Mouse (Mus musculus): ENCODE measurements around the gene Rnpep. TPM values are rescaled to one million over a fixed set of nuclear protein-coding genes. Genes with fewer than 3 reads are reported as not detected.

Gene Rnpep
- polyA plus RNA-seq (2015; fragmentation: Nextera tagmentation; extraction: Ambion mirVana): 54.7 and 61.2 TPM in 2 replicates

DNA sequence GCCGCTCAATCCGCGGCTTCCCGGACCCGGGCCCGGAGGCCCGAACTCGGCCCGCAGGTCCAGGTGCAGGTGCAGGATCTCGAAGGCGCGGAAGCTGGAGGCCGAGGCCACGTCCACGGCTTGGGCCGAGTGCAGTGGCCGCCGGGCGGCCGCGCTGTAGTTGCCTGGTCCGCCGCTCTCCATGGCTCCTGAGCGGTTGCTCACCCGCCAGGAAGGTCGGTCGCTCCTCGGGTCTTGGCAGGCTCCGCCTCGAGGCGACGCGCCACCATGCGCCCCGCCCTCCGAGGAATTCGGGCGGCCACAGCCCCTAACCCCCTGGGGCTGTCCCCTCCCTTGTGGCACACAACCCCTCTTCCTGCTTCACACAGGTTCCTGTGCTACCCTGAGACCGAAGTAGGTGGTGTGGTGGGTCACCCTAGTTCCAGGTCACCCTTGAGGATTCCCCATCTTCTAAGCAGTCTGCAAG, at the start of gene Rnpep:
Gene Rnpep (minus strand): TSS at position 259 of the 466 bp plus-strand sequence.
- Histone ChIP-seq H3K27ac (replicated peaks) (peak within 1 kb of the TSS; percentile 97), H3K9me3 (ENCODE audit: control insufficient read depth, low read length) (no peaks in the 10 kb centered on the region), H3K36me3 (ENCODE audit: control insufficient read depth, insufficient read depth, low read length) (no peaks in the 10 kb centered on the region), H3K4me3 (ENCODE audit: low read depth, low read length) (peak within 1 kb of the TSS; percentile 83), H3K27me3 (ENCODE audit: control insufficient read depth, insufficient read depth, low read length) (no peaks in the 10 kb centered on the region), H3K4me2 (replicated peaks; ENCODE audit: low read depth) (peak within 1 kb of the TSS; percentile 87), H3K9ac (ENCODE audit: low read length) (peak within 1 kb of the TSS; percentile 97), H3K4me1 (replicated peaks; ENCODE audit: control insufficient read depth, insufficient read depth) (no peaks in the 10 kb centered on the region)
- TF ChIP-seq CTCF (IDR thresholded peaks at IDR 0.05; ENCODE audit: low read depth) (peak; percentile 15; the same call in 1 of the 2 replicates), EP300 (optimal IDR thresholded peaks at IDR 0.05) (no peak)
- ATAC-seq (ENCODE audit: low FRiP score, low TSS enrichment): peak; percentile 81
- under 1% methylated on average over 39 of the region's 39 CpGs for WGBS
- peak; percentile 80 for DNase-seq (ENCODE audit: low spot score)

DNA sequence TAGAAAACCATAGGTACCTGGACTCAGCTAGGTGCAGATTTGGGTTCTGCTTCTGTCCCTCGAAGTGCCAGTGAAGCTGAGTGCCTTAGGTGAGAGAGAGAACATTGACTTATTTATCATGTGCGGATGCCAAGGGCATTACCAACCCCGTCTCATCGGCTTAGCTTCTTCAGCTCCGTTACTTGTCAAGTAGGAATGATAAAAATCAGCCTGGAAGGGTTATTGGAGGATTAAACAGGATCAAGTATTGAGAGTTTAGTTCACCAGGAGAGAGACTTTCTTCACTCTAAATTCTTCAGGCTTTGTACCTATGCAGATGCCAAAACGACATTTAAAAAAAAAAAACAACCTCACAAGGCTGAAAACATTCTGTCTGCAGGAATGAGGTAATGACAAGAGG, 46.7 kb upstream of the Rnpep start:
- Histone ChIP-seq H3K9ac (ENCODE audit: low read length) (no peak overlapping the region), H3K4me2 (replicated peaks; ENCODE audit: low read depth) (no peak overlapping the region; the same call in 1 of the 2 replicates), H3K4me3 (ENCODE audit: low read depth, low read length) (no peak overlapping the region), H3K27ac (replicated peaks) (no peak overlapping the region), H3K4me1 (replicated peaks; ENCODE audit: control insufficient read depth, insufficient read depth) (no peaks in the 10 kb centered on the region), H3K9me3 (ENCODE audit: control insufficient read depth, low read length) (no peaks in the 10 kb centered on the region), H3K36me3 (ENCODE audit: control insufficient read depth, insufficient read depth, low read length) (no peaks in the 10 kb centered on the region), H3K27me3 (ENCODE audit: control insufficient read depth, insufficient read depth, low read length) (no peaks in the 10 kb centered on the region)
- ATAC-seq (ENCODE audit: low FRiP score, low TSS enrichment) (no peak), DNase-seq (ENCODE audit: low spot score) (no peak)
- no peak for TF ChIP-seq EP300 (optimal IDR thresholded peaks at IDR 0.05)
- no peak for TF ChIP-seq CTCF (IDR thresholded peaks at IDR 0.05; ENCODE audit: low read depth)
- WGBS: 48% methylated on average over 6 of the region's 6 CpGs

DNA sequence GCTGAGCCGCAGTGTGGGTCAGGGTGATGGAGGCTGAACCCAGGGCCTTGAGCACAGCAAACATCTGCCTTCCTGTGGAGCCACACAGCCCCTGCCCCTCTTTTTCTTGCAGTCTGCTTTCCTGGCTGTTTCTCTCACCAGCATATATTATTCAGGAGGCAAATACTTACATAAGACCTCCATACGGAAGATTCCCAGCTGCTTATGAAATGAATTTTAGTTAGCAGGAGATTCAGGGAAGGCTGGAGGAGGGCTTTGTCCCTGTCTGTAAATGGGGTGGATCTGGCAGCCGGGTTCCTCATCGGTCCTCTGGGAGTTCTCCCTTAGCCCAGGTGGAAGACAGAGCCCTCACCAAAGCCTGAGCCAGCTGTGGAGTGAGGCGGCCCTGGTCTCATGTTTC, 44.5 kb upstream of the Rnpep start:
- H3K36me3 ChIP-seq (ENCODE audit: control insufficient read depth, insufficient read depth, low read length): no peaks in the 10 kb centered on the region
- ATAC-seq (ENCODE audit: low FRiP score, low TSS enrichment): no peak
- H3K4me3 ChIP-seq (ENCODE audit: low read depth, low read length): no peak overlapping the region
- no peak overlapping the region for H3K27ac ChIP-seq (replicated peaks)
- H3K4me2 ChIP-seq (replicated peaks; ENCODE audit: low read depth): peak overlapping the region; percentile 49
- H3K27me3 ChIP-seq (ENCODE audit: control insufficient read depth, insufficient read depth, low read length): no peaks in the 10 kb centered on the region
- TF ChIP-seq CTCF (IDR thresholded peaks at IDR 0.05; ENCODE audit: low read depth) (no peak), EP300 (optimal IDR thresholded peaks at IDR 0.05) (no peak)
- no peak for DNase-seq (ENCODE audit: low spot score)
- H3K9me3 ChIP-seq (ENCODE audit: control insufficient read depth, low read length): no peaks in the 10 kb centered on the region
- 54% methylated on average over 5 of the region's 5 CpGs for WGBS
- no peaks in the 10 kb centered on the region for H3K4me1 ChIP-seq (replicated peaks; ENCODE audit: control insufficient read depth, insufficient read depth)
- 0 out of 2 replicates have a peak overlapping the region, but pooled peaks have one; percentile 27 for H3K9ac ChIP-seq (ENCODE audit: low read length)

DNA sequence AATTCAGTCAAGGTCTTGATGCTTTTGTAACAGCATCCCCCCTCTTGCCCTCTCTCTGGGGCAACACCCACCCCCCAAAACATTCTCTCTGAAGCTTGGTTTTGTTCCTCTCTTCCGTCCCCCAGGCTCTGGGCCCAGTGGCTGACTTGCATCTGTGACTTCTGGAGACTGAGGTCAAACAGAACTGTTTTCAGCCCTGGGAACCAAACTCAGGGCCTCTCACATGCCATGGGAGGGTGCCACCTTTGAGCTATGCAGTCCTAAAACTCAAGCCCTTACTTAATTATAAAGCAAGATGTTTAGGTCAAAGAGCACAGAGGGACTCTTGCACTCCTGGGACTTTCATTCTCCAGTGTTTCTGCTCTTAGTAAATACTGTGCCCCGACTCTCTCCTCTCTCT, 42.0 kb upstream of the Rnpep start:
- TF ChIP-seq EP300 (optimal IDR thresholded peaks at IDR 0.05) (no peak), CTCF (IDR thresholded peaks at IDR 0.05; ENCODE audit: low read depth) (no peak)
- Histone ChIP-seq H3K4me2 (replicated peaks; ENCODE audit: low read depth) (peak overlapping the region; percentile 49), H3K4me3 (ENCODE audit: low read depth, low read length) (peak overlapping the region; percentile 45), H3K27me3 (ENCODE audit: control insufficient read depth, insufficient read depth, low read length) (no peaks in the 10 kb centered on the region), H3K36me3 (ENCODE audit: control insufficient read depth, insufficient read depth, low read length) (no peaks in the 10 kb centered on the region), H3K9me3 (ENCODE audit: control insufficient read depth, low read length) (no peaks in the 10 kb centered on the region), H3K4me1 (replicated peaks; ENCODE audit: control insufficient read depth, insufficient read depth) (no peaks in the 10 kb centered on the region), H3K27ac (replicated peaks) (peak overlapping the region; percentile 90; the same call in 1 of the 2 replicates), H3K9ac (ENCODE audit: low read length) (peak overlapping the region; percentile 69)
- 51% methylated on average over 2 of the region's 2 CpGs for WGBS
- DNase-seq (ENCODE audit: low spot score) (no peak), ATAC-seq (ENCODE audit: low FRiP score, low TSS enrichment) (no peak)

DNA sequence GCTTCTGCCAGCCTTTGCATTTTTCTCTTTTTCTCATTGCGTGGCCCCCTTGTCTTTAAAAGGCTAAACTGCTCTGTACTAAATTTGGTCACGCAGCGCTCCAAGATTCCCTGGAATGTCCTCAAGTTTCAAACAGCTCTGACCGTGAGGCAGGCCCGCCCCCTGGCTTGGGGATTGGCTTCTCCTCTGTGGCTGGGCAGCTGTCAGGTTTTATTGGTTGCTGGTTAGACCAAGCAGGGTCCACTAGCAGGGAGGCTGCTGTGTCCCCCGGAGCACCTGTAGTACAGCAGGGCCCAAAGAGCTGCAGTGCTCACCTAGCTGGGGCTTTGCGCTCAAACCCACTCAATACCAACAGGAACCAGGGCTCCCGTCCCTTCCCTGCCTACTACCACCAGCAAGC, 40.7 kb upstream of the Rnpep start, which contains the start of gene Lmod1:
Gene Lmod1 (plus strand): TSS at position 237 of the 400 bp plus-strand sequence.
- peak within 1 kb of the TSS; percentile 49 for H3K4me2 ChIP-seq (replicated peaks; ENCODE audit: low read depth)
- peak; percentile 85 for ATAC-seq (ENCODE audit: low FRiP score, low TSS enrichment)
- no peaks in the 10 kb centered on the region for H3K27me3 ChIP-seq (ENCODE audit: control insufficient read depth, insufficient read depth, low read length)
- peak; percentile 63 for DNase-seq (ENCODE audit: low spot score)
- no peaks in the 10 kb centered on the region for H3K9me3 ChIP-seq (ENCODE audit: control insufficient read depth, low read length)
- H3K36me3 ChIP-seq (ENCODE audit: control insufficient read depth, insufficient read depth, low read length): no peaks in the 10 kb centered on the region
- TF ChIP-seq EP300 (optimal IDR thresholded peaks at IDR 0.05) (no peak), CTCF (IDR thresholded peaks at IDR 0.05; ENCODE audit: low read depth) (peak; percentile 32; the same call in 1 of the 2 replicates)
- H3K4me3 ChIP-seq (ENCODE audit: low read depth, low read length): peak within 1 kb of the TSS; percentile 45
- H3K9ac ChIP-seq (ENCODE audit: low read length): peak within 1 kb of the TSS; percentile 69
- 10% methylated on average over 8 of the region's 8 CpGs for WGBS
- H3K27ac ChIP-seq (replicated peaks): peak within 1 kb of the TSS; percentile 90
- no peaks in the 10 kb centered on the region for H3K4me1 ChIP-seq (replicated peaks; ENCODE audit: control insufficient read depth, insufficient read depth)

DNA sequence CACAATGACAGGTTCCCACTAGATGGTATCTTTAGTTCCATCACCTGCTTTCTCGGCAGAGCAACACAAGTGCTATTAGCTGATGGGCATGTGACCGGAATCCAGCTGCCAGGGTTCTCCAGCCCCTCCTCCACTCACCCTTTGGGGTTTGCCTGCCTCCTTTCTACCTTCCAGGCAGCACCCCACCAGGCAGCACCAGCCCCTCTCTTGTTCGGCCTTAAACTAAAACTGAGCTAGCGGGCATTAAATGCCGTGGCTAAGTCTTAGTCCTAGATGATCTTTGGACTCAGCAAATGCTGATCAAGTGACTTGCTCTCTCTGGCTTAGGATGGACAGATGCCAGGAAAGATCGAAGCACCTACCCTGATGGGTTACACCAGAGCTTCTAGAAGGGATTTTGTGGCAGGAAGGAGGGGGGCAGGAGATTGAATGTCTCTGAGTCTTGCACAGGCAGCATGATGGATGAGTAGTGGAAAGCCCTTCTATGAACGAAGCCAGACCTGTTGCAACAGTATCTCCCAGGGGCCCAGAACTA, 39.5 kb upstream of the Rnpep start:
- TF ChIP-seq CTCF (IDR thresholded peaks at IDR 0.05; ENCODE audit: low read depth) (no peak), EP300 (optimal IDR thresholded peaks at IDR 0.05) (no peak)
- H3K4me2 ChIP-seq (replicated peaks; ENCODE audit: low read depth): no peak overlapping the region
- ATAC-seq (ENCODE audit: low FRiP score, low TSS enrichment) (no peak; the same call in 1 of the 2 replicates), DNase-seq (ENCODE audit: low spot score) (no peak)
- H3K27me3 ChIP-seq (ENCODE audit: control insufficient read depth, insufficient read depth, low read length): no peaks in the 10 kb centered on the region
- no peak overlapping the region for H3K4me3 ChIP-seq (ENCODE audit: low read depth, low read length)
- 65% methylated on average over 7 of the region's 7 CpGs for WGBS
- peak overlapping the region; percentile 38 for H3K9ac ChIP-seq (ENCODE audit: low read length)
- H3K4me1 ChIP-seq (replicated peaks; ENCODE audit: control insufficient read depth, insufficient read depth): no peaks in the 10 kb centered on the region
- peak overlapping the region; percentile 83 for H3K27ac ChIP-seq (replicated peaks)
- H3K36me3 ChIP-seq (ENCODE audit: control insufficient read depth, insufficient read depth, low read length): no peaks in the 10 kb centered on the region
- H3K9me3 ChIP-seq (ENCODE audit: control insufficient read depth, low read length): no peaks in the 10 kb centered on the region

Measured in stomach, postnatal 0 days (tissue).